Mouse (Mus musculus) erythroid progenitor cell, adult 5-6 weeks (primary cell): ENCODE data around the gene Mcmbp. TPM values are rescaled to one million over a fixed set of nuclear protein-coding genes. Genes with fewer than 3 reads are reported as not detected.
A peak's percentile ranks its signal among the peaks of the same experiment; 100 is the strongest.
"Not testable (repeated sequence)": the region's sequence is repeated elsewhere in the genome, so short reads cannot be mapped to it uniquely, and the experiment has no call there.

Experiments
- ATAC-seq: replicated peaks from 2 replicates; pipeline ENCODE4 v1.8.0; 2016; ENCODE audit warnings: moderate number of reproducible peaks, mild to moderate bottlenecking, moderate TSS enrichment, inconsistent platforms; ENCODE audit not compliant: poor library complexity, low FRiP score, severe bottlenecking
- total RNA-seq, 2 experiments: library from RNA; stranded (forward) in 1 of 2; stranded (reverse) in 1 of 2; fragments of 150-400 nt in 1 of 2; fragments of 186-747, 209-891 nt in 1 of 2; gene quantifications; 2 replicates each; pipeline versions ENCODE4 v1.2.3 to v1.2.4; 2015 to 2017; ENCODE audit warnings: low replicate concordance in 2 of 2

Gene Mcmbp
- total RNA-seq, 2 experiments from 2014 or later, result 11.9 to 50.7 TPM

DNA sequence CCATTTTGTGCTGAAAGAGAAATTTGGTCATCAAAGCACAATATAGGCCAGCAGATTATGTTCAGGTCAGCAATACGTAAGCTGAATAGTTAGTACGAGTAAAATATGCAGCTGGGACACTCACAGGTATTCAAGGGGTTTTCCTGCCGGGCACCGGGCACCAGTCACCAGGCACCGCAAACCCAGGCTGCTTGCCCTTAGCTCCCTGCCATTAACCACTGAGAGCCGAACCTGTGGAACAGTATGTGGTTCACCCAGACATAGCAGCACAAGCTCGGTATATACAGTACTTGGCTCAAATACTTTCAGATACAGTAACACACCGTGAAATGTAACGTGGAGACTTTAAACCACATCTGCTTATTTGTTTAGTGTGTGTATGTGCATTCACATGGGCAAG is 15.1 kb downstream of the Mcmbp start:
- ATAC-seq, result no peak

DNA sequence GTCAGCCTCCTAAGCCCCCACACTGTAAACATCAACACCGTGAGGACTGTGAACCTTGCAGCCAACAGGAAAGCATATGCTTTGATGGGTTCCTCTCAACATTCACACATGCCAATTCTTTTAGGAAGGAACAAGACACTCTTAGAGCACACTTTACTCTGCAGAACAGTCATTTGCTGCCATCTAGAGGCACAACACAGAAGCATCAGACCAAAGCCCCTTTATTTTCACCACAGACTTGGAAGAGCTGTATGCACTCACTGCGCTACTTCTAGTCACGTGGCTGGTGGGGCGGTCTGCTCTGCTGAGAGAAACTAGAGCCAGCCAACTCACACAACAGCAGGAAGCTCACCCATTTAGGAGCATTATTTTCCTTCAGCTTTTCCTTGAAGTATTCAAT is 15.5 kb downstream of the Mcmbp start:
- peak; percentile 79; the same call in 1 of the 2 replicates for ATAC-seq

DNA sequence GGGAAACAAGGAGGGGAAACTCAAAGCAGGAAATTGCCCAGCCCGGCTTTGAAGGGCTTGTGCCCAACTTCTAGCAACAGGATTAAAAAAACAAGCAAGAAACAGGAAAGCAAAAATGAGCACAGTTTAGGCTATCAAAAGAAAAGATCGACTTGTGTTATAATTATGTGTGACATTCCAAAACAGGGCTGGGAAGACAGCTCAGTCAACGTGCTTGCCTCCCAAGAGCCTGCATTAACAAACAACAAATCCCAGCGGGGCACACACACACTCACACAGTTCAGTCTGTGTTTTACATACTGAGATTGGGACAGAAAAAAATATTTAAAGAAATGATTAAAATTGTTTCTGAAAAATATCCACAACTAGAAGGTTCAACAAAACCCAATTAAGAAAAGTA is 22.3 kb downstream of the Mcmbp start:
- no peak for ATAC-seq

DNA sequence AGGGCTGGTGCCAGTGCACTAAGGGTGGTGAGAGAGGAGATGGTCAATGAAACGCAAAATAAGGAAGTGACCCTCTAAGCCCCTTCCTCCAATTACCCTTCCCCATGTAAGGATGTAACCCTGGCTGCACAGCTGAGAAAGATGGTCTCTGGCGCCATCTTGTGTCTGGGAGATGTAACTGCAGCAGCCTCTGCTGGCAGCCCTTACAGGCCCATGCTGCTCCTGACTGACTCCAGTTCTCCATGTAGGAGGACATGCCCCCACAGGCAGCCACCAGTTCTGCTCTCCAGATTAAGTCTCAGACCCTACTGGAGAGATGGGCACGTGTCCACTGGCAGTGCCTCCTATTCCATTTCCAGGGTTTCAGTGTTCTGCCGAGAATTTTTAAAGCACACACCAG is 34.6 kb downstream of the Mcmbp start:
- peak; percentile 78 for ATAC-seq

DNA sequence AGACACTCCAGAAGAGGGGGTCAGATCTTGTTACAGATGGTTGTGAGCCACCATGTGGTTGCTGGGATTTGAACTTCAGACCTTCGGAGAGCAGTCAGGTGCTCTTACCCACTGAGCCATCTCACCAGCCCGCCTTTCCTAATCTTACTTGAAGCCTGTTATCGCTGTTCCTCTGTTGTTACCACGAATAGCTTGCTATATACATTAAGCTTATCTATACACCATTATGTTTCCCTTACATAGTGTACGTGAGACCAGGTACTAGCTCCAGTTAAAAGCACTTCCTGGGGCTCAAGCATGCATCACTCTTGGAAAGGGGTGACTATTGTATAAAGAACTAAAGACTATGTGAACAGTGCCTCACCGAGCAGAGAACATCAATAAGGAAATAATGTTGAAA is 40.3 kb downstream of the Mcmbp start:
- not testable (repeated sequence) for ATAC-seq

DNA sequence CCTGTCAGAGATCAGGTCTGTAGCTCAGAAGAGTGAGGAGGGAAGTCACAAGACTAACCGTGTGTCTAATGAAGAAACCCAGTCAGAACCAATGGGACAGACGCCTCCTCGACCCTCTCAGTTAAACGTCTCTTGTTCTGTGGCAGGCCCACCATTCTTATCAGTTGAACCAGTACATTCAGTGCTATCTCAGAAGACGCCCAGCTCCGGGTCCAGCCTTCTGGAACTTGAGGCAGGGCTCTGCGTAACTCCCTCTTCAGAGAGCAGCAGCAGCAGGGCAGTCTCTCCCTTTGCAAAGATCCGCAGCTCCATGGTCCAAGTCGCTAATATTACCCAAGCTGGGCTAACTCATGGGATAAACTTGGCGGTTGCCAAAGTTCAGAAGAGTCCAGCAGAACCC is 45.4 kb downstream of the Mcmbp start:
- ATAC-seq, result no peak

DNA sequence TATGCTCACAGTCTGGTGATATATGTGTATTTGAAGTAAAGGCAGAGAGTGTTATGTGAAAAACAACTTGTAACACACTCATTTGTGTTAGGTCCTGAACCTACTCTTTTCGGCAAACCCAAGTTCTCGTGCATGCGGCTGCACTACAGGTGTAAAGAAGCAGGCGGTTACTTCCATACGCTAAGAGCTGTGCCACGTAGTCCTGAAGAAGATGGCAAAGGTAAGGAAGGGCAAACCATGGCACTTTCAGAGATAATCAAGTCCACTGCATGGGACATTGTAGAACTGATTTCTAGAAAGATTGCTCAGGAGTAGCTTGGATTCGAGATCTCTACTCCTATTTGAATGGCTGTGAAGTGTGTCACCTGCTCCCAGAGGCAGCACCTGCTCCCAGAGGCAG is 48.1 kb downstream of the Mcmbp start:
- ATAC-seq, result no peak

DNA sequence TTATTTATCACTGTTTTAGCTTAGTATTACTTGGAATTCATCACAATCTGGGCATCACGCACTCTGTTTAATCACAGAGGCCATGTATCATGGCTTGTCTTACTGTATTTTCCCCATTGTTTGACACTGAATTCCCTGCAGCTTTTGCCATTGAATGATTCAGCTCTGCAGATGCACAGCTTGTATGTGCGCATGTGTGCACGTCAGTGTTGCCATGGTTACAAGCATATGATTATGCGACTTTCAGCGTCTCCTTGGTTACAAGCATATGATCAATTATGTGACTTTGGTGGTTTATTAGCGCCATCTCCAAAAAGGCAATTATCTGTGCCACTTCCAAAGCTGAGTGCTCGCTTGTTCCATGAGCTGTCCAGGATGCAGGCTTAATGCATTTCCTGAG is 49.5 kb downstream of the Mcmbp start:
- no peak for ATAC-seq

DNA sequence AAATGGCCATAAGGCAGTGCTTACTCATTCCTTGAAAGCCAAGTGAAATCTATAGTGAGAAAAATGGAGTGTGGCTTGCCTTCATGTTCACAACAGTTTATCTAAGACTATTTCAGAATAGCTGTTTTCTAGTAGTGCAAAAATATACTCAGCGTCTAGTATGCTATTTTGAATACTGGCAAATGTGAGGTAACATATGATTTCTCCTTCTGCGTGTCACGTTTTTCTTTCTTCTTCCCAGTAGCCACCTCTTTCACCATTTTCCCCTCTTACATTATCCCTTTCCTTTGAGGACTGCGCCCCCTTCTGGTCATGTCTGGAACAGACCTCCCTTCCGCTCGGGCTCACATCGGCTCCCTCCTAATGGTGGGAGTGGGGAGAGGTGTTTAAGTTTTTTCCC is 50.2 kb downstream of the Mcmbp start:
- ATAC-seq, result 0 out of 2 replicates have a peak, but pooled peaks have one; percentile 64

DNA sequence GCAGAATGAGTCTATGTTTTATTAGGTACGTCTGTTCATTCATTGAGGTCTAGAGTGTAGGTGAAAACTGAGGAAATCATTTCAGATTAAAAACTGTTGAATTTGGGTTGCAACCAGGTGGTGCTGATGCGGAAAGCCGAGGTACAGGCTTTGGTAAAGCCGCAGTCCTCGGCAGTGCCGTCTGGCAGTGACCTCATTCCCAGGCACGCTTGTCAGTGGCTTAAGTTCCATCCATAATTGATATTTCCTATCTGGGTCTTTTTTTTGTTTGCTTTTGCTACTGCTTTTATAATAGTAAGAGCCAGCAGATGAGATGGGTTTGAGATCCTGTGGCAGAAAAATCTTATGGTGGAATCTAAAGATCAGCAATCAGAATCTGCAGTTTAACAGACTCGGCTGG is 50.9 kb downstream of the Mcmbp start:
- ATAC-seq, result no peak

DNA sequence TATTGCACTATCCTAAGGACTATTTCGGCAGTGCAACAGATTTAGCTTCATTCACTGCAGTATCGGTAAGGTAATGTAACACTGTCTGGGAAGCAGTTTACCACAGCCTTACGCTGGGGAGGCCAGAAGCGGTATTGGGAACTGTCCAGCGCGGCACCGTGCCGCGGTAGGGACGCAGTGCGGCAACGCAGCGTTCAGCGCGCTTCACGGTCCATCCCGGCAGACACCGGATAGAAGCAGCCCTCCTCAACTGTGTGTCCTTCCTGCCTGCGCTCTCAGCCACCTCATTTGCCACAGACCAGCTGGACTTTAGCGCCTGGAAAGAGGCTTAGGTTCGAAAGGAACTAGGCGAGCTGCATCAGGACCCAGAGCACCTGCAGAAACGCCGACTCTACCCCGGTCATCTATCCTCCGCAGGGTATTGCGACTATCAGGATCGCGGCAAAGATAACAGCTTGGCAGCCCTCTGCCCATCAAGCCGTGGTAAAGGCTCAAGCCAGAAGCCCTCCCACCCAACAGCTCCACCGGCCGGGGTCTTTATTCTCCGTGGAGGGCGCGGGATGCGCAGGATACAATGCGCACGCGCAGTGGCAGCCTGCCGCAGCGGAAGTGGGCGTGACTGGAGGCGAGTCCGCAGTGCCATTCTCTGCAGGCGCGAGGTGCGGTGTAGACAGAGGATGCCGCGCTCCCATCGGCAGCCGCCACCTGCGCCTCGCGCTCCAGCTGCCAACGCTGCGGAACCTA is 52.3 kb downstream of the Mcmbp start:
- peak; percentile 74 for ATAC-seq

DNA sequence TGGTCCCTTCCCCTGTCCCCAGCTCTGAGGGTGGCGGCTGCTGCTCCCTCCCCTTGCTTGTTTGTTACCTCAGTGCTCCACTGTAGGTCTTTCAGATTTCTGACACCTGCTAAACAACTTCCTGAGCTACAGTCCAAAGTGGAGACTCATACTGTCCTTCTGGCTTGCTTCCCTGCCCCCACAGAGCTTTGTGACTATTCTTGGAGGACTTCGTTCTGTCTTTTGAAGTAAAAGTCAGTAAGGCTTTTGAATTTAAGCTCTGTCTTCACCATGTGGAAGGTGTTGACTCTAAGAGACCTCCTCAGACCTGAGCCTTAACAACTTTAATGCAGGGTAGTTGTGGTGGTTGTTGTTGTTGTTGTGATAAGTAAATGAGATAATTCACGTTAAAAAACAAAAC is 61.7 kb downstream of the Mcmbp start:
- no peak for ATAC-seq

DNA sequence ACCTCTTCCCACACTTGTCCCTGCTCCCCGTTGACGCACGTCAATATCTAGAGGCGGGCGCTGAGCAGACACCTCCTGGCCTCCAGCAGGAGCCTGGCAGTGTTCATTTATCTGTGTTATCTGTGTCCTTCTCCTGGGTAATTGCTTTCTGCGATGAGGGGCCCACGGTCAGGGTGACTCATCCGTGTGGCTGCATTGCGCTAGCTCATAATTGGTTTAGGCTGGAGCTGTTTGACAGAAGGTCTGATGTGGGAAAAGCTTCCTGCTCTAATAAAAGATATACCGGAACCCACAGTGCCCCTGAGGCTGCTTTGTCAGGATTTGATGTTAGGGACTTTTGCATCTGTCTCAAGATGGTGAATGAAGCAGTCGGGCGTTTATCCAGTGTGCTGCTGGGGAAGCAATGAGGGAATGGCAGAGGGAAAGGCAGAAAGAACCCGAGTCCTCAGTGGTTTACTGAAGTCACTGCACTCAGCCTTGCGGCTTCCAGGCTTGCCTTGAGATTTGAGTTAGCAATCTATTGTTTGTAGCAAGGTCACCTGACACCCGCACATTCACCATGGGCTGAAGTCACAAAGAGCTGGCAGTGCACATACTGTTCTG is 67.8 kb downstream of the Mcmbp start:
- ATAC-seq, result no peak

DNA sequence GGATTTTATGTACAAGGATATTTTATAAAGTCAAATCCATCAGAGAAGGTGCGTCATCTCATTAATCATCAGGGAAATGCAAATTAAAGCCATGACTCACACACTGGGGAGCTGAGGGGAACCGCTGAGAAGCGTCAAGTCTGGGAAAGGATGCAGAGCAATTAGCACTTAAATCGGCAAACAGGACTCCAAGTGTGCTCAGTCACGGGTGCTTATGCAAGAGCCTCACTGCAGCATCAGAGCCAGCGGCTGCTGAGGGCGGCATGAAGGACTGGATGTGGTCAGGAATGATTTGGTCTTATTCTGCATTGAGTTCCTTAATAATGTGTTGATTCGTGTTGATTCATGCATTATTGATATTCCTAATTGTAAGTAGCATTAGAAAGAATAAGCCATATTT is 68.3 kb downstream of the Mcmbp start:
- no peak for ATAC-seq

DNA sequence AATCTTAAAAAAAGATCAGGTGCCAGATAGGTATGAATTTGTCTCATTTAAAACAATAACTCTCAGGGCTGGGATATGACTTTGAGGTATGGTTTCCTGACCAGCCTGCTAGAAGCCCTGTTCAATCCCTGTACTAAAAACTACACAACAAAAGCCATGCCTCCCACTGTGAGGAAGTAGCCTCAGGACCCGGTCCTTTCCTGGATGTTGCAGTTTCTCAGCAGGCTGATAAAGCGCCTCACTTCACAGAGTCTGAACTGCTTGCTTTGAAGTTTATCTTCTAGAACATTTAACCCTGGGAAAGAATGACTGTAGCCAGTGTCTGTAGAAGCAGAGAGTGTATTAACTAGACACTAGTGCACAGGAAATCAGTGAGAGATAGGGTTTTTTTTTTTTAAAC is 71.5 kb downstream of the Mcmbp start:
- ATAC-seq, result no peak

DNA sequence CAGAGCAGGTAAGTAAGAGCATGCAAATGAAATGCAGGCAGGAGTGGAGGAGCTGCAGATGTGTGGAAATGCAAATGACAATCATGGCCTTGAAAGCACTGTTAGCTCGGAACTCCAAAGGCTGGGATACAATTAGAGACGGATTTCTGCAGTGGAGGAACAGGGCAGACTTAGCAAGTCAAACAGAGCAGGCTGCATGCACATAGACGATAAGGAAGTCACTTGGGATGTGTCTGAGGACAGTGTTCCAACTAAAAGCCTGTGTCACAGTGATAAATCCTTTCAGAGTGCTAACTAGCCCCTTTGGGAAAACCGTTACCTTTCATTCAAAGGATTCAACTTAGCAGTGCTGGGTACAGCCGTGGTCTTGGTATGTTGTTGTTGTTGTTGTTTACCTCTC is 72.5 kb downstream of the Mcmbp start:
- ATAC-seq, result no peak

DNA sequence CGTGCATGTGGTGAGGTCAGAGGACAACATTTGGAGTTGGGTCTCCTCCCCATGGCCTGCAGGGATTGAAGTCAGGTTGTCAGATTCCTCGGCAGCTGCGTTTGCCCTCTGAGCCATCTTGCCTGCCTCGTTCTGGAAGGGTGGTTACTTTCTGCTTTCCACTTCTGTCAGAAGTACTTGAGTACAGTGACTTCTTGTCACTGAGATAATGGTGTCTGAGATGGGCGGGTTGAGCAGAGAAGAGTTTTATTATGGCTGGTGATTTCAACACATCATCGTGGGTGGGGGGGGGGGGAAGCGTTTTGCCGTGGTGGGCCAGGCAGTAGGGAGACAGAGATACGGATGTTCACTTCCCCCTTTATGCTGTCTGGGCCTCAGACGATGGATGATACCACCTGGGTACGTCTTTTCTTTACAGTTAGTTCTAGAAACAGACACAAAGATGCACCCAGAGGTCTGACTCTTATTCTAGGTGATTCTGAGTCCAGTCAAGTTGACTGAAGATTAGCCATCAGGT is 75.4 kb downstream of the Mcmbp start:
- no peak for ATAC-seq

DNA sequence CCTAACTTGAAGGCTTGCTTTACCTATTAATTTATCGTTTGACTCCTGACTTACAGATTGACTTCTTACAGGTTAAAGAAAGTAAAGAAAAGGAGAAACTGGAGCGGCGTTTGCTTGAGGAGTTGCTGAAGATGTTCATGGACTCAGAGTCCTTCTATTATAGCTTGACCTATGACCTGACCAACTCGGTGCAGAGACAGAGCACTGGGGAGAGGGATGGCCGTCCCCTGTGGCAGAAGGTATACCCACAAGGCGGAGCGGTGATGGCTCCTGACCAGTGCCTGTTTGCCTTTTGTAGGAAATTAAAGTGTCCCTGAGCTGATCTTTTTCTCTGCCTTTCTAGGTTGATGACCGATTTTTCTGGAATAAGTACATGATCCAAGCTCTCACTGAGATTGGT is 76.4 kb downstream of the Mcmbp start:
- no peak for ATAC-seq

DNA sequence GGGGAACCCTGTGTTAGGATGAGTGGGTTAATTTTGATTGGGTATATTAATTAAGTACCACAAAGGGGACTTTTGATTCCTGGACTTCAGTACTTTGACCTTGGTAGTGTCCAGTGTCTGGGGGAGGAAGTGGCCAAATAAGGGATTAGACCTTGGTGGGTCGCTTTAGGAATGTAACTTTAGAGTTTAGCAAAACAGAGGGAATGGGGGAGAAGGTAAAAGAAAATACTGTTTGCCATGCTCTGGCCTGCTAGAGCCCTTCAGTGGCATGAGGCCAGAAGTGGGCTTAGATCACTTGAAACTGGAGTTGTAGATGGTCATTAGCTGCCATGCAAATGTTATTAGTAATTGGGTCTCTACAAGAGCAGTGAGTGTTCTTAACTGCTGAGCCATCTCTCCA is 83.3 kb downstream of the Mcmbp start:
- ATAC-seq, result no peak
